9 mouse cellular contexts compared by ENCODE assay signal in genomic region chr13:97824071-97824716, GRCm38 (mm10).
DNase-seq lines count a peak whose midpoint lies in the region; ATAC-seq lines count a peak whose summit lies in the region.
"Had no signal": no experiment of that assay in that cellular context is flagged by ENCODE, and none has a peak within 500 bp of the region (broad histone marks: within the 10 kb centered on the region; RNA-seq: fewer than 3 reads in every experiment).

No protein-coding gene starts in this region.

- H3K4me2 ChIP-seq in liver, embryonic 11.5 days, result peak overlapping the region; percentile 33; the same call in 1 of the 2 replicates
- no peak overlapping the region; the same call in 1 of the 2 replicates for H3K4me2 ChIP-seq in embryonic facial prominence, embryonic 11.5 days (ENCODE audit: low read depth, low read length)
- peak overlapping the region; percentile 56 for H3K4me2 ChIP-seq in heart, embryonic 16.5 days (ENCODE audit: low read depth, low read length)
- H3K4me2 ChIP-seq in neural tube, embryonic 13.5 days, result peak overlapping the region; percentile 55

- 59% methylated on average over 20 of the region's 20 CpGs for WGBS in liver, embryonic 11.5 days
- WGBS in embryonic facial prominence, embryonic 11.5 days, result 50% methylated on average over 20 of the region's 20 CpGs
- 55% methylated on average over 20 of the region's 20 CpGs for WGBS in heart, embryonic 16.5 days
- WGBS in neural tube, embryonic 13.5 days, result 12% methylated on average over 20 of the region's 20 CpGs

- ATAC-seq in liver, embryonic 11.5 days (replicated peaks; ENCODE audit: low FRiP score), result no peak
- ATAC-seq in embryonic facial prominence, embryonic 11.5 days (replicated peaks; ENCODE audit: insufficient number of reproducible peaks, low FRiP score, low TSS enrichment, low read depth), result peak; percentile 77; the same call in 1 of the 2 replicates
- ATAC-seq in heart, embryonic 16.5 days (replicated peaks; ENCODE audit: extremely low read depth, insufficient read depth, low FRiP score), result peak; percentile 60
- peak; percentile 90 for ATAC-seq in neural tube, embryonic 13.5 days (ENCODE audit: low read depth)
- ATAC-seq in megakaryocyte, adult 5-6 weeks (ENCODE audit: poor library complexity, severe bottlenecking), result no peak
- ATAC-seq: Patski had no signal

- H3K27ac ChIP-seq in liver, embryonic 11.5 days (ENCODE audit: low read depth, low read length), result no peak overlapping the region
- H3K27ac ChIP-seq in embryonic facial prominence, embryonic 11.5 days (replicated peaks; ENCODE audit: low read depth, low read length), result 0 out of 2 replicates have a peak overlapping the region, but pooled peaks have one; percentile 10
- H3K27ac ChIP-seq in heart, embryonic 16.5 days (ENCODE audit: low read length), result no peak overlapping the region
- peak overlapping the region; percentile 90 for H3K27ac ChIP-seq in neural tube, embryonic 13.5 days (replicated peaks)

- no peak overlapping the region for H3K9ac ChIP-seq in liver, embryonic 11.5 days (ENCODE audit: low read depth, low read length)
- no peak overlapping the region for H3K9ac ChIP-seq in embryonic facial prominence, embryonic 11.5 days (replicated peaks; ENCODE audit: low read length)
- no peak overlapping the region for H3K9ac ChIP-seq in heart, embryonic 16.5 days (ENCODE audit: low read length)
- peak overlapping the region; percentile 41 for H3K9ac ChIP-seq in neural tube, embryonic 13.5 days

- DNase-seq in liver, embryonic 11.5 days (ENCODE audit: low spot score), result no peak
- no peak for DNase-seq in liver
- DNase-seq in embryonic facial prominence, embryonic 11.5 days (ENCODE audit: low spot score), result peak; percentile 35
- peak; percentile 58 to 77 for DNase-seq in left cerebral cortex, postnatal 25 days (ENCODE audit: low spot score in 2 of 2)
- DNase-seq in spleen, postnatal 36 days (ENCODE audit: low spot score in 2 of 2), result no peak

- H3K27me3 ChIP-seq in liver, embryonic 11.5 days (replicated peaks; ENCODE audit: control insufficient read depth, insufficient read depth, low read length), result no peaks in the 10 kb centered on the region
- H3K27me3 ChIP-seq in embryonic facial prominence, embryonic 11.5 days (ENCODE audit: control insufficient read depth, insufficient read depth, low read length), result no peaks in the 10 kb centered on the region
- H3K27me3 ChIP-seq in heart, embryonic 16.5 days (ENCODE audit: control insufficient read depth, insufficient read depth, low read length), result no peaks in the 10 kb centered on the region; the same call in 1 of the 2 replicates
- no peaks in the 10 kb centered on the region for H3K27me3 ChIP-seq in neural tube, embryonic 13.5 days
- H3K27me3 ChIP-seq: Patski had no signal

- intact Hi-C loops in left cerebral cortex, postnatal 25 days (cut with DNase I), result no loop called here

- H3K36me3 ChIP-seq in liver, embryonic 11.5 days (ENCODE audit: control insufficient read depth, insufficient read depth, low read length), result no peaks in the 10 kb centered on the region
- no peaks in the 10 kb centered on the region for H3K36me3 ChIP-seq in embryonic facial prominence, embryonic 11.5 days (replicated peaks; ENCODE audit: control insufficient read depth, insufficient read depth, low read depth, low read length)
- H3K36me3 ChIP-seq in heart, embryonic 16.5 days (ENCODE audit: control insufficient read depth, insufficient read depth), result no peaks in the 10 kb centered on the region
- H3K36me3 ChIP-seq in neural tube, embryonic 13.5 days, result no peaks in the 10 kb centered on the region

- H3K4me1 ChIP-seq in liver, embryonic 11.5 days (replicated peaks; ENCODE audit: control insufficient read depth, insufficient read depth, low read length), result no peaks in the 10 kb centered on the region
- peaks cover 2% of the 10 kb centered on the region; the same call in 1 of the 2 replicates for H3K4me1 ChIP-seq in embryonic facial prominence, embryonic 11.5 days (ENCODE audit: control insufficient read depth, insufficient read depth, low read length)
- H3K4me1 ChIP-seq in heart, embryonic 16.5 days (ENCODE audit: control insufficient read depth, insufficient read depth, low read length), result peaks cover 3% of the 10 kb centered on the region; the same call in 1 of the 2 replicates
- peaks cover 49% of the 10 kb centered on the region for H3K4me1 ChIP-seq in neural tube, embryonic 13.5 days (replicated peaks)

- H3K9me3 ChIP-seq in liver, embryonic 11.5 days (ENCODE audit: control insufficient read depth, low read length), result no peaks in the 10 kb centered on the region
- H3K9me3 ChIP-seq in embryonic facial prominence, embryonic 11.5 days (replicated peaks; ENCODE audit: control insufficient read depth, low read length), result no peaks in the 10 kb centered on the region
- no peaks in the 10 kb centered on the region for H3K9me3 ChIP-seq in heart, embryonic 16.5 days (replicated peaks; ENCODE audit: control insufficient read depth, low read length)
- H3K9me3 ChIP-seq in neural tube, embryonic 13.5 days, result no peaks in the 10 kb centered on the region

- H3K4me3 ChIP-seq in liver, embryonic 11.5 days (ENCODE audit: low read depth, low read length), result no peak overlapping the region
- no peak overlapping the region for H3K4me3 ChIP-seq in embryonic facial prominence, embryonic 11.5 days (ENCODE audit: low read depth, low read length)
- peak overlapping the region; percentile 14; the same call in 1 of the 2 replicates for H3K4me3 ChIP-seq in heart, embryonic 16.5 days (ENCODE audit: low read length)
- H3K4me3 ChIP-seq in neural tube, embryonic 13.5 days, result peak overlapping the region; percentile 29

Comparison
In these comparisons a context has a peak if more than half of its experiments do, and no peak if none do; other contexts are left out.
1. ATAC-seq: peak in embryonic facial prominence, embryonic 11.5 days (single experiment), heart, embryonic 16.5 days (single experiment) and neural tube, embryonic 13.5 days (single experiment); none in liver, embryonic 11.5 days (single experiment) and megakaryocyte, adult 5-6 weeks (single experiment).
2. DNase-seq: peak in embryonic facial prominence, embryonic 11.5 days (single experiment) and left cerebral cortex, postnatal 25 days (2 of 2); none in liver, embryonic 11.5 days (single experiment), liver (single experiment) and spleen, postnatal 36 days (0 of 2).
3. H3K27ac ChIP-seq: peak in embryonic facial prominence, embryonic 11.5 days (single experiment) and neural tube, embryonic 13.5 days (single experiment); none in liver, embryonic 11.5 days (single experiment) and heart, embryonic 16.5 days (single experiment).
4. H3K4me3 ChIP-seq: peak in heart, embryonic 16.5 days (single experiment) and neural tube, embryonic 13.5 days (single experiment); none in liver, embryonic 11.5 days (single experiment) and embryonic facial prominence, embryonic 11.5 days (single experiment).